Mouse (Mus musculus) hindlimb bud, embryonic 11.5 days (tissue): ENCODE measurements around the gene Ccn5.

Experiments used
- DNase-seq: peaks from one replicate; pipeline ENCODE4 v3.0.0-alpha.2; 2012; ENCODE audit warnings: low read depth, low spot score; ENCODE audit errors: extremely low spot score

The Ccn5 gene

GRCm38 (mm10) chr2:163820607-163821006 lies at the start of gene Ccn5:
Gene Ccn5 (plus strand): TSS chr2:163820861.
- no peak for DNase-seq

GRCm38 (mm10) chr2:163776661-163777060 lies 44.0 kb upstream of the Ccn5 start:
- DNase-seq, result no peak

GRCm38 (mm10) chr2:163777061-163777460 lies 43.6 kb upstream of the Ccn5 start:
- DNase-seq, result no peak

- no peak for DNase-seq
Measured at GRCm38 (mm10) chr2:163778896-163779295, 41.8 kb upstream of the Ccn5 start.

GRCm38 (mm10) chr2:163783368-163783767 lies 37.3 kb upstream of the Ccn5 start:
- DNase-seq, result no peak

- no peak for DNase-seq
Measured at GRCm38 (mm10) chr2:163783901-163784300, 36.8 kb upstream of the Ccn5 start.

- no peak for DNase-seq
Measured at GRCm38 (mm10) chr2:163787086-163787485, 33.6 kb upstream of the Ccn5 start.

GRCm38 (mm10) chr2:163787709-163788108 lies 33.0 kb upstream of the Ccn5 start:
- DNase-seq, result peak; percentile 52

- peak; percentile 30 for DNase-seq
Measured at GRCm38 (mm10) chr2:163788484-163788883, 32.2 kb upstream of the Ccn5 start.

- no peak for DNase-seq
Measured at GRCm38 (mm10) chr2:163798411-163798810, 22.2 kb upstream of the Ccn5 start.

- DNase-seq, result no peak
Measured at GRCm38 (mm10) chr2:163800832-163801231, 19.8 kb upstream of the Ccn5 start.

GRCm38 (mm10) chr2:163801406-163801805 lies 19.3 kb upstream of the Ccn5 start:
- DNase-seq, result no peak

GRCm38 (mm10) chr2:163803838-163804237 lies 16.8 kb upstream of the Ccn5 start:
- DNase-seq, result no peak

GRCm38 (mm10) chr2:163809166-163809565 lies 11.5 kb upstream of the Ccn5 start:
- no peak for DNase-seq

GRCm38 (mm10) chr2:163809704-163810103 lies 11.0 kb upstream of the Ccn5 start:
- DNase-seq, result no peak

GRCm38 (mm10) chr2:163813077-163813476 lies 7.6 kb upstream of the Ccn5 start:
- no peak for DNase-seq

- DNase-seq, result no peak
Measured at GRCm38 (mm10) chr2:163814739-163815465, 5.8 kb upstream of the Ccn5 start.

GRCm38 (mm10) chr2:163823248-163823647 lies 2.6 kb downstream of the Ccn5 start:
- no peak for DNase-seq

- no peak for DNase-seq
Measured at GRCm38 (mm10) chr2:163823771-163824170, 3.1 kb downstream of the Ccn5 start.

GRCm38 (mm10) chr2:163825861-163826260 lies 5.2 kb downstream of the Ccn5 start:
- DNase-seq, result no peak

- DNase-seq, result no peak
Measured at GRCm38 (mm10) chr2:163826494-163826893, 5.8 kb downstream of the Ccn5 start.

GRCm38 (mm10) chr2:163831163-163831562 lies 10.5 kb downstream of the Ccn5 start:
- DNase-seq, result no peak

- DNase-seq, result peak; percentile 58
Measured at GRCm38 (mm10) chr2:163838043-163838442, 17.4 kb downstream of the Ccn5 start.
